Mouse (Mus musculus) bone marrow, adult 2 months (tissue): ENCODE data around the gene Ddah2.

Source experiments
- CTCF ChIP-seq: fragments of 200-500 bp; IDR thresholded peaks from 2 replicates; pipeline ENCODE4 v1.5.1; 2011; ENCODE audit warnings: low read length, control low read depth; ENCODE audit not compliant: control insufficient read depth, insufficient read depth
- POLR2A ChIP-seq: fragments of 200-500 bp; IDR thresholded peaks from 2 replicates; pipeline ENCODE4 v1.6.1; 2011; ENCODE audit warnings: low read depth, mild to moderate bottlenecking, control low read depth, low read length, borderline replicate concordance; ENCODE audit not compliant: control insufficient read depth

DNA sequence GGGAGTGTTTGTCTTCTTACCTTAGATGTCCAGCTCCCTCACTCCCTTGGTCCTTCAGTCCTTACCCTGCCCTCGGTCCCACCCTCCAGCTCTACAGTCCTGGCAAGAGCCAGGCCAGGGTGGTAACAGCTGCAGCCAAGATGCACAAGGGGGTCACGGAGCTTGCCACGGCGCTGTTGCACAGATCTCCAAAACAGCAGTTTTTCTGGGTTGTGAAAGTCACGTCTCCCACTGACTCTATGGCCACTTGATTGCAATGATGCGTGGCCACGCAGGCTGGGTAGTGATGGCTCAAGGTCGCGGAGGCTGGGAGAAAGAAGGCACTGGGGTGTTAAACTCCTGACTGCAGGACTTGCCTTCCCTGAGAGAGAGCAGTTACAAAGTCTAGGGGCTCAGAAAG is 12.6 kb downstream of the Ddah2 start:
- TF ChIP-seq CTCF: no peak
- TF ChIP-seq POLR2A: no peak
